Mouse (Mus musculus): ENCODE data around the gene Atp11a.

DNA sequence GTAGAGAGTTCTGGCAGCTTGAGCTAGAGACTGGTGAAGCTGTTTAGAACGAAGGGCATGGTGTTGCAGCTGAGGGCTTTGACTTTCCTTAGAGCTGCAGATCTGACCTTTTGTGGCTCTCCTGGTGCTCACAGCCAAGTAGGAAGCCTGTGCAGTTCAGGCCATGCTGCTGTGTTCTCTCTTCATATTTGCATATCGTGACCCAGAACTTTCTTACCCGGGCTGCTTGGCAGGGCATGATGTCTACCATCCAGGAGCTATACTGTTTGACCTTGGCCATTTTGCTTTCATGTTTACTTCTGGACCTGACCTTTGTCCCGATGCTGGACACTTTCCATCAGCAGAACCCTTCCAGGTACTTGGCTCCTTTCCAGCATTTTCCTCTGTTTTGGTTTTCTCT is 161.0 kb downstream of the Atp11a start:
- TF ChIP-seq CTCF (IDR thresholded peaks at IDR 0.05; ENCODE audit: low read depth, low read length) (no peak), POLR2A (IDR thresholded peaks at IDR 0.05; ENCODE audit: borderline replicate concordance, low read depth, low read length) (no peak)
